Mouse (Mus musculus): ENCODE results near the gene Ntn3. TPM values are rescaled to one million over a fixed set of nuclear protein-coding genes. Genes with fewer than 3 reads are reported as not detected.

Ntn3 gene
- polyA plus RNA-seq, 2 experiments = 14.5 to 32.6 TPM

DNA sequence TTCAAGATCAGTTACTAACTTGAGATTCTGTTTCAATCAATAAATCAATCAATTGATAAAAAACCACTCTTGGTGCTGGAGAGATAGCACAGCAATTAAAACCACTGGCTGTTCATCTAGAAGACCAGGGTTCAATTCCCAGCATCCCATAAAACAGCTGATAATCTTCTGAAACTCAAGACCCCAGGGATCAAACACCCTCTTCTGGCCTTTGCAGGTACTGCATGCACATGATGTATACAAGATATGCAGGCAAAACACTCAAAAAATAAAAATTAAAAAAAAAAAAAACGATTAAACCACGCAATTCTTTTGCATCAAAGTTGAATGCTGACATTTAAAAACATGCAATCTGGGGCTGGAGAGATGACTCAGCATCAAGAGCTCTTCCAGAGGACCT is 39.3 kb upstream of the Ntn3 start:
- H3K9ac ChIP-seq (ENCODE audit: low read depth, low read length, severe bottlenecking) = no peak overlapping the region
- TF ChIP-seq POLR2A (IDR thresholded peaks at IDR 0.05; ENCODE audit: borderline replicate concordance, extremely low read depth, insufficient read depth, insufficient read length) = no peak
- 97% methylated on average over 2 of the region's 2 CpGs for WGBS
- no peak overlapping the region for H3K4me3 ChIP-seq (replicated peaks; ENCODE audit: low read length)
- ATAC-seq (ENCODE audit: low FRiP score, low read depth) (no peak), DNase-seq (ENCODE audit: low spot score) (no peak)
- H3K27ac ChIP-seq (replicated peaks; ENCODE audit: low read depth, low read length) = no peak overlapping the region
- H3K27me3 ChIP-seq (ENCODE audit: control insufficient read depth, insufficient read depth, low read length) = no peaks in the 10 kb centered on the region
- no peak overlapping the region for H3K4me2 ChIP-seq (replicated peaks; ENCODE audit: low read depth, low read length, severe bottlenecking)
- peaks cover 43% of the 10 kb centered on the region for H3K36me3 ChIP-seq (ENCODE audit: control insufficient read depth, insufficient read depth, low read length)
- H3K4me1 ChIP-seq (ENCODE audit: control insufficient read depth, insufficient read depth, low read length) = peaks cover 9% of the 10 kb centered on the region; the same call in 1 of the 2 replicates
- H3K9me3 ChIP-seq (ENCODE audit: control insufficient read depth, low read length) = peaks cover 7% of the 10 kb centered on the region; the same call in 1 of the 2 replicates

- Histone ChIP-seq H3K27me3 (ENCODE audit: control insufficient read depth, insufficient read depth, low read length) (no peaks in the 10 kb centered on the region), H3K4me2 (replicated peaks; ENCODE audit: low read depth, low read length, severe bottlenecking) (no peak overlapping the region), H3K27ac (replicated peaks; ENCODE audit: low read depth, low read length) (no peak overlapping the region), H3K36me3 (ENCODE audit: control insufficient read depth, insufficient read depth, low read length) (peaks cover 85% of the 10 kb centered on the region), H3K4me1 (ENCODE audit: control insufficient read depth, insufficient read depth, low read length) (no peaks in the 10 kb centered on the region), H3K4me3 (replicated peaks; ENCODE audit: low read length) (no peak overlapping the region), H3K9ac (ENCODE audit: low read depth, low read length, severe bottlenecking) (no peak overlapping the region), H3K9me3 (ENCODE audit: control insufficient read depth, low read length) (peaks cover 9% of the 10 kb centered on the region; the same call in 1 of the 2 replicates)
- 99% methylated on average over 8 of the region's 8 CpGs for WGBS
- no peak for ATAC-seq (ENCODE audit: low FRiP score, low read depth)
- DNase-seq (ENCODE audit: low spot score) = no peak
- no peak for TF ChIP-seq POLR2A (IDR thresholded peaks at IDR 0.05; ENCODE audit: borderline replicate concordance, extremely low read depth, insufficient read depth, insufficient read length)
Observed at GRCm38 (mm10) chr17:24244061-24244460, 34.7 kb upstream of the Ntn3 start.

GRCm38 (mm10) chr17:24243311-24243969 is 34.1 kb upstream of the Ntn3 start:
- no peak for ATAC-seq (ENCODE audit: low FRiP score, low read depth)
- peaks cover 9% of the 10 kb centered on the region; the same call in 1 of the 2 replicates for H3K9me3 ChIP-seq (ENCODE audit: control insufficient read depth, low read length)
- H3K27ac ChIP-seq (replicated peaks; ENCODE audit: low read depth, low read length) = no peak overlapping the region
- no peak for DNase-seq (ENCODE audit: low spot score)
- TF ChIP-seq POLR2A (IDR thresholded peaks at IDR 0.05; ENCODE audit: borderline replicate concordance, extremely low read depth, insufficient read depth, insufficient read length) = no peak
- no peaks in the 10 kb centered on the region for H3K4me1 ChIP-seq (ENCODE audit: control insufficient read depth, insufficient read depth, low read length)
- peaks cover 85% of the 10 kb centered on the region for H3K36me3 ChIP-seq (ENCODE audit: control insufficient read depth, insufficient read depth, low read length)
- H3K4me3 ChIP-seq (replicated peaks; ENCODE audit: low read length) = no peak overlapping the region
- H3K9ac ChIP-seq (ENCODE audit: low read depth, low read length, severe bottlenecking) = no peak overlapping the region
- WGBS = 91% methylated on average over 4 of the region's 4 CpGs
- H3K4me2 ChIP-seq (replicated peaks; ENCODE audit: low read depth, low read length, severe bottlenecking) = no peak overlapping the region
- no peaks in the 10 kb centered on the region for H3K27me3 ChIP-seq (ENCODE audit: control insufficient read depth, insufficient read depth, low read length)

- Histone ChIP-seq H3K9ac (ENCODE audit: low read depth, low read length, severe bottlenecking) (no peak overlapping the region), H3K4me3 (replicated peaks; ENCODE audit: low read length) (no peak overlapping the region), H3K4me1 (ENCODE audit: control insufficient read depth, insufficient read depth, low read length) (no peaks in the 10 kb centered on the region), H3K27ac (replicated peaks; ENCODE audit: low read depth, low read length) (no peak overlapping the region), H3K36me3 (ENCODE audit: control insufficient read depth, insufficient read depth, low read length) (peaks cover 98% of the 10 kb centered on the region), H3K9me3 (ENCODE audit: control insufficient read depth, low read length) (no peaks in the 10 kb centered on the region), H3K4me2 (replicated peaks; ENCODE audit: low read depth, low read length, severe bottlenecking) (no peak overlapping the region), H3K27me3 (ENCODE audit: control insufficient read depth, insufficient read depth, low read length) (no peaks in the 10 kb centered on the region)
- 95% methylated on average over 7 of the region's 7 CpGs for WGBS
- DNase-seq (ENCODE audit: low spot score) (no peak), ATAC-seq (ENCODE audit: low FRiP score, low read depth) (no peak)
- no peak for TF ChIP-seq POLR2A (IDR thresholded peaks at IDR 0.05; ENCODE audit: borderline replicate concordance, extremely low read depth, insufficient read depth, insufficient read length)
Observed at GRCm38 (mm10) chr17:24236921-24237320, 27.6 kb upstream of the Ntn3 start.

DNA sequence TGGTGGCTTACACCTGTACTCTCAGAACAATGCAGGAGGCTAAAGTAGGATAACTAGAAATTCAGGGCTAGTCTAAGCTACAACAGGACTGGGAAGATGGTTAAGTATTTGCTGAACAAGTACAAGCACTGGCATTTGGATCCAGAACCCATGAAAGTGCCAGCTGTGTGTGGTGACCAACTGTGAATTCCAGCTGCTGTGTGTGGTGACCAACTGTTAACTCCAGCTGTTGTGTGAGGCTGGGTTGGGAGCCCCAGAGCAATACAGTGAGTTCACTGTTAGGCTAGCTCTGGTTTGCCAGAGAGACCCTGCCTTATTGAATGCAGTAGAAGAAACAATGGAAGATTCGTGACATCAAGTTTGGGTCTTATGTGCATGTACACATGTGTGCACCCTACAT is 27.1 kb upstream of the Ntn3 start:
- no peaks in the 10 kb centered on the region for H3K27me3 ChIP-seq (ENCODE audit: control insufficient read depth, insufficient read depth, low read length)
- no peaks in the 10 kb centered on the region for H3K9me3 ChIP-seq (ENCODE audit: control insufficient read depth, low read length)
- no peak for TF ChIP-seq POLR2A (IDR thresholded peaks at IDR 0.05; ENCODE audit: borderline replicate concordance, extremely low read depth, insufficient read depth, insufficient read length)
- H3K9ac ChIP-seq (ENCODE audit: low read depth, low read length, severe bottlenecking) = no peak overlapping the region
- no peak overlapping the region for H3K27ac ChIP-seq (replicated peaks; ENCODE audit: low read depth, low read length)
- ATAC-seq (ENCODE audit: low FRiP score, low read depth) (no peak), DNase-seq (ENCODE audit: low spot score) (no peak)
- H3K36me3 ChIP-seq (ENCODE audit: control insufficient read depth, insufficient read depth, low read length) = peaks cover 97% of the 10 kb centered on the region
- no peak overlapping the region for H3K4me3 ChIP-seq (replicated peaks; ENCODE audit: low read length)
- H3K4me1 ChIP-seq (ENCODE audit: control insufficient read depth, insufficient read depth, low read length) = no peaks in the 10 kb centered on the region
- 90% methylated on average over 1 of the region's 1 CpGs for WGBS
- H3K4me2 ChIP-seq (replicated peaks; ENCODE audit: low read depth, low read length, severe bottlenecking) = no peak overlapping the region
